Mouse (Mus musculus) cortical plate, adult 2 months (tissue): ENCODE results near the gene Gm45837.

ENCODE experiments used
- CTCF ChIP-seq: fragments of 200-500 bp; IDR thresholded peaks from 2 replicates; pipeline ENCODE4 v1.5.1; 2011; ENCODE audit warnings: mild to moderate bottlenecking, control low read depth, low read length; ENCODE audit not compliant: insufficient read depth; ENCODE audit errors: extremely low read depth
- POLR2A ChIP-seq: fragments of 200-500 bp; IDR thresholded peaks from 2 replicates; pipeline ENCODE4 v1.6.1; 2011; ENCODE audit warnings: mild to moderate bottlenecking, low read length, control low read depth; ENCODE audit not compliant: insufficient read depth; ENCODE audit errors: extremely low read depth

DNA sequence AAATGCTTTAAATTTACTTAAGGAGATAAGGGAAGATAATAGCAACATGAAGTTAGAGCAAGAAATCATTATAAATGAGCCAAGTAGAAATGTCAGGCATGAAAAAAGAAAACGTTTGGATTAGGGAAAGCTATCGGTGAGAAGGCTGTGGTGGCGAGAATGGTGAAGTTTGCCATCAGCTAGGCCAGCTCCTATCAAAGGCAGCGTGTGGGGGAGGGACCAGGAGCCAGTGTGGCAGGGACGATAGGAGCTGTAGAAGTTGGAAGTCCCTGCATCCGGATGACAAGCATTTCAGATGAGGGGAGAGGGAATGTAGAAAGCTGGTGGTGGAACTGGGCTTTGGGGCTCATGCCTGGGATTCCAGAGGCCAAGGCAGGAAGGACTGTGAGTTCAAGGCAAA lies 104.6 kb downstream of the Gm45837 start:
- TF ChIP-seq CTCF (no peak), POLR2A (no peak)
